Mouse (Mus musculus) ZHBTc4 (cell line): Measurements from ENCODE around the gene Gpatch4.

Source experiments
- DNase-seq: peaks from one replicate; pipeline ENCODE4 v3.0.0-alpha.2; 2011; ENCODE audit warnings: low read depth, low spot score

Gene Gpatch4

DNA sequence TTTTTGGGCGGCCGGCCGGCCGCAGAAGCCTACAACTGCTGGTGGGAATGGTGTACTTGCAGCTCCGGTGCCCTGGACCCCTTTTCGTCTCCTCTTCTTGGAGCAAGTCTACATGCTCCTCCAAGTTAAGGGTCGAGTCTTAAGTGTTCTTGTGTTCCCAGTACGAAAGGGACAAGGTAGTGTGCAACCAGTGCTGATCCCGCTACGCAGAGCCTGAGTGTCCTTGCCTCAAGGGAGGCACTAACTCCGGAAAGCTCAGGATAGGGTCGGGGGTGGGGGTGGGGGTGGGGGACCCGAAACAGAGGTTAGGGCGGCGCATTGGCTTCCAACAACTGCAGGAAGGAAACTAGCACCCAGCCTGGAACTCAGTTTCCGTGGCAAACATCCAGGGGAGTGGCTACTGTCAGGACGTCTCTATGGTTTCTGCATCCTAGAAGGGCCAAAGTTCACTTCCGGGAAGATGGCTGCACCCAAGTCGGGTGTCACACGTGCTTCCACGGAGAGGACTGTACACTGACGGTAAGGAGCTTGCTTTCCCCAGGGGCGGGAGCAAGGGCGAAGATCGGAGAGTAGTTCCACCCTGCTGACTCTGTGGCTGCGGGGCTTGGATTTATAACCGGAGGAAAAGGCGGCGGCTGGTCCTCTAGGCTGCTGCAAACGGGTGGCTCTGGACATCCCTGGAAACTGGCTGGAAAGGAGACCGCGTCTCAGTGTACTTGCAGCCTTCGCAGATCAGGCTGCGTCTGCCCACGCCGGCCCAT, at the start of gene Gpatch4:
Gene Gpatch4, plus strand, starts transcription at position 448 of the 761 bp plus-strand sequence.
- peak; percentile 96 for DNase-seq

DNA sequence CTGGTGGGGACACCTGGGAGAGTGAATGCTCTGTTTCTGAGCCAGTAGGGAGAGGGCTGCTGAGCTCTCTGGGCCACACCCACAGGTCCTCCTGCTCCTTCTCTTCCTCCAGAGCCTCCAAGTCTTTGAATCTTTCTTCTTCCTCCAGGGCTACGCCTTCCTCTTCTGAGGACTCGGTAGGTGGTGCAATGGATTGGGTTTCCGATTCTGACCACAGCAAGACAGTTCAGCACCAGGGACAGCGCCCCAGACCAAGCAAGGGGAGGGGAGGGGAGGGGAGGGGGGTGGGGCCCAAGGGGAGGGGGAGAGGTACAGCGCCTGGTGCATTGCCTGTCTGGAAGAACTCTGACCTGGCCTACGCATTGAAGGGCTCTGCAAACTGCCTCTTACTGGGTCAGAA, 49.5 kb upstream of the Gpatch4 start:
- peak; percentile 90 for DNase-seq

DNA sequence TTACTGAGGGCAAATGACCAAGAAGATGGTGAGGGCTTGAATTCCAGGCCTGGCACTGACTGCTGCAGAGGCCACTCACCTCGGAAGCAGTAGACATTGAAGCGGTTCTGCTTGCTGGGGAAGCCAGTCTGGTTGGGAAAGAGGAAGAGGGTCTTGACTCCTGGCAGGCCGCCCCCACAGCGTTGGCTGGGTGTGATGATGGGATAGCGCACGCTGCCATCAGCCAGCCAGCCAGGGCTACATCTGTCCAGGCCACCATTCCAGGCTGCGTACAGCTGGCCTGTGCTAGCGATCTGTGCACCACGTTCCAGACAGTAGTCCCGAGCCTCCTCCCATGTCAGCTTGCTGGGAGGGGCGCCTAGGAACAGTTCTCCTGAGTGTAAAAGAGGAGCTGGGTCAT, 47.6 kb upstream of the Gpatch4 start:
- no peak for DNase-seq

GRCm38 (mm10) chr3:87996401-87996800, 46.5 kb upstream of the Gpatch4 start:
- no peak for DNase-seq

DNA sequence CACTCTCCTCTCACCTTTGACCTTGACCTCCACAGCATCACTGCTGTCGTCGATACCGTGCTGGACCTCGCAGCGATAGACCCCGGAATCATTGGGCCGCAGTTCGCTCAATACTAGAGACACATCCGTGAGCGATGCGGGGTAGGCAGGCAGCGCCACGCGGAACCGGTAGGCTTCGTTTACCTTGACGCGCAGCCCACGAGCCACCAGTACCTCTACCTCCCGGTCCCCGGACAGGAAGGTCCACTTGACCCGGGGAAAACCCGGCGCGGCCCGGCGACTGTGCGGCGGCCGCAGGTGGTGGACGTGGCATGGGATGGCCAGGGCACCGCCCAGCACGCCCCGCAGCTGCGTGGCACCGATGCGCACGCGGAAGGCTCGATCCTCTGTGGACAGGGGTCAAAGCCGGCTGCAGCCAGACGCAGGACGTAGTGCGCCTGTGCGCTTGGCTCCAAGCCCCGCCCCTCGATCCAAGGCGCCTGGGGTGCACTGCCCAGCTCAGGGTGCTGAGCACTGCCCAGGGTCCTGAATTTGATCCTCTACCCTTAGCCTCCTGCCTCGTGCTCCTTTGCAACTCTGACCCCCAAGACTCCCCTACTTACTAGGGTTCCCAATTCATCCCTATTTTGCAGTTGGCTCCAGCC, 45.8 kb upstream of the Gpatch4 start:
- peak; percentile 83 for DNase-seq

DNA sequence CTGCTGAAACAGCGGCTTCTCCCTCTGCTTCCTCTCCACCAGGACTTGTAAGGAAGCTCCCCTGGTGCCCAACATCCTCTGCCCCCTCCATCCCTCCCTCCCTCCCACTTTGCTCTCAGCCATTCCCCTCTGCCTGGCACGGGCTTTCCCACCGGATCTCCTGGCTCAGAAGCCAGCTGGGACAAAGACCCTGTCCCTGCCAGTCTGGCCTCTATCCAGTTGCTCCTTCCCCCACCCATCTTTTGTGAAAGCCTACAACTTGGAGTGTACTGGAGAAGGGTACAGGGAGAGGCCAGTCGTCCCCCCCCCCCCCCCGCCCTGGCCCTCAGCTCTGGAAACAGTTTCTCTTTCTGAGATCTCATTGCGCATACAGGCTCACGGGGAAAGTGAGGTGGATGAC, 44.2 kb upstream of the Gpatch4 start:
- DNase-seq: no peak

DNA sequence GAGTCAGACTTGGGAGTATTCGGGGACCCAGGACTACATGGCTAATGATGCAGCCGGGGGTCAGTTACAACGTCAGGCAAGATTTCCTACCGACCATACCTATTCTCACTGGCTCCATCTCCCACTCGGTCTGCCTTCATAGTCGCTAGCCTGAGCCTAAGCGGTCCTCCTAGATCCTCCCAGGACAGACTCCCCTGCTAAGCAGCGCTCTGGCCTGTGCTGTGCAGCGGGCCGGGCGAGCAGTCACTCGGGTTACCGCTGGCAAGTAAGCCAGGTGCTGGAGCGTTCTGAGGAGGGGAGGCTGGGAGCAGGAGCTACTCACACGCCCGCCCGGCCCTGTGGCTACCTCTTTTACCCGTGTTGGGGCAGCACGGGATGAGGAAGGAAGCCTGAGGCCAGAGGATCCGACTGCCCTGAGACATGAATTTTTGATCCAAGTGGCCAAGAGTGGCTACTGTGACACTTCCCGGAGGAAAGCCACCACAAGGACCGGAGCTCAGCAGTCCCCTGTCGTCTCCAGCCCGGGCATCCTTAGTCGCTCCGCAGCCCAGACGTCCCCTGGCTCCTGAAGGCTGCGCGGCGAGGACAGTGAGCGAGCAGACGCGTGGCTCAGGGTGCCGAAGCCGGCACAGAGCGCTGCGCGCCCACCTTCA, 43.5 kb upstream of the Gpatch4 start:
- peak; percentile 59 for DNase-seq

GRCm38 (mm10) chr3:88000181-88000580, 42.7 kb upstream of the Gpatch4 start, which contains the start of gene Bcan:
TSS of gene Bcan (minus strand) at chr3:88000230.
- DNase-seq: peak; percentile 65

DNA sequence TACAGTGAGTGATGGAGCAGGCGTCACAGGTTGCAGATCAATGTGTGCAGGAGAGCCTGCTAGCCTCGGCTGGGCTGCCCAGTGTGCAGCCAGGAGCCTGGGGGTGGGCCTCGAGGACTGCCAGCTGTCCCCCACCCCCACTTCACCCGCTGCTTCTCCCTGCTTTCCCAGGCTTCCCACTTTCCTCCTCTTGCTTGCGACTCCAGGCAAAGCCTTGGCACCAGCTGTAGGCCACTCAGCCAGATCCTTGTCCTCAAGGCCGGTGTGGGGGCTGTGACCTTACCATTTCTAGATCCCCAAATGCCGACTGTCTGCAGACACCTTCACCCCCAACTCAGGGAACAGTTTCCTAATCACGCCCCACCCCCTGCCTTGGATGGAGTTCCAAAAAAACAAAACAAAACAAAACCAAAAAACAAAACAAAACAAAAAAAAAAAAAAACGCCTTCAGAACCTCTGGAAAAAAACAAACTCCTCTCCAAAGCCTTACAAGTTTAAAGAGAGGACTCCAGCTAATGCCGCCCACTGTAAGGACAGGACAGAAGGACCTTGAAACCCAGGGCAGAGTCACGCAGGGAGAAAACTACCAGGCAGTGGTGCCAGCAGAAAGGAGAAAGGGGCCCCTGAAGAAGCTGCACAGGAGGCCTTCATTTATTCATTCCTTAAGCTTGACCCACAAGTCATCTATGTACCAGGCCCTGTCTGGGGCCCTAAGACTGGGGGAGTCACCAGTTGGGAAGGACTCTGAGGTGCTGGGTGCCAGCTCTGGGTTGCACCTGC, 41.9 kb upstream of the Gpatch4 start:
- no peak for DNase-seq

- DNase-seq: peak; percentile 27
These were observed 40.5 kb upstream of the Gpatch4 start for GRCm38 (mm10) chr3:88002291-88002976.

- DNase-seq: peak; percentile 87
These were observed 36.8 kb upstream of the Gpatch4 start for GRCm38 (mm10) chr3:88005822-88006786.

DNA sequence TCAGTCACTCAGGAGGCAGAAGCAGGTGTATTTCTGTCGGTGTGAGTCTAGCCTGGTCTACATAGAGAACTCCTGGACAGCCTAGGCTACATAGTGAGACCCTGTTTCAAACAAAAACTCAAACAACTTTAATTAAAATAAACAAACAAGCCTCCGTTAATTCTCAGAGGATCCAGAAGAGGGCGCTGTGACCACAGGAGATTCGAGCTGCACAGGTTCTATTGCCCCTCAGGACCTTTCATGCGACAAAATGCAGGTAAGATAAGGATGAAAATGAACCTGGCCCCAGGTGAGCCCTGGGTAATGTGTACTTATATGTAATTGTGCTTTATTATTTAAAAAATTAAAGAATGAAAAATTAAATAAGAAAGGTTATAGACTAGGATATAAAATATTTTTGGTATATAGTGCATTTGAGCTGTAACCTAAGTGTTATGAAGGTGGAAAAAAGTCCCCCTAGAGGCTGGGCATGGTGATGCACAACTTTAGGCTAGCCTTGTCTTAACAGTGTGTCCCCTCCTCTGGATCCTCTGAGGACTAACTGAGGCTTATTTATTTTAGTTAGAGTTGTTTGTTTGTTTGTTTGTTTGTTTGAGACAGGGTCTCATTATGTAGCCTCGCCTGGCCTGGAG, 32.2 kb upstream of the Gpatch4 start:
- peak; percentile 82 for DNase-seq

- DNase-seq: peak; percentile 96
These were observed 20.4 kb upstream of the Gpatch4 start for GRCm38 (mm10) chr3:88022322-88023191.

DNA sequence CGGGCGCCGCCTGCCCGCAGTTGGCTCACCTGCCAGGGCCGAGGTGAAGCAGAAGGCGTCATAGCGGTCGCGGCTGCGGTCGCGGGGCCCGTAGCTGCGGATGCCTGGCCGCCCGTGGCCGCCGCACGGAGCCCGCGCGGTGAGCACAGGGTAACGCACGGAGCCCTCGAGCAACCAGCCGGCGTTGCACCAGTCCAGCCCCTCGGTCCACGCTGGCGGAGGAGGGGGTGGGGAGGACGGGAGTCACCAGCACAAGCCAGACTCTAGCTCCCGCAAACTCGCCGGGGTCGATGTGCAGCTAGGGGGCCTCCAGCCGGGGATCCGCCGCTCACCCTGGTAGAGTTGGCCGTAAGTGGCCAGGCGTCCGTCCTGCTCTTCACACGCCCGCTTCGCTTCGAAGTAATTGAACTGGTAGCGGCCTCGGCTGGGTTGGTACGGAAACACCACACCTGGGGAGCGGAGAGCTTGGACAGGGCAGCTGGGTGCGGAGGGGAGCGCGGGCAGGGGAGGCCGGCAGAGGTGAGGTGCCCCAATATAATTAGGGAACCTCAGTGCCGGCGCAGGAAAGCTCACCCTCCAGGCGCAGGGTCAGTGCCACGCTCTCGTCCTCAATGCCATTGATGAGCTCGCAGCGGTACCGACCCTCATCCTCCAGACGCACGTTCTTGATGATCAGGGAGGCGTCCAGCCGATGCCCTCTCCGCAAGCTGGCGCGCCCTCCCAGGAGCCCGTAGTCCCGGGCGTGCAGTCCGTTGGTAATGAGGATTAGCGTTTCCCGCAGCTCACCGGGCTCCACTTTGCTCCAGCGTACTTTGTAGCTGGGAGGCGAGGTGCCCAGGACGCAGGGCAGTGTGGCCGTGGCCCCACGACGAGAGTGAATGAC, 19.5 kb upstream of the Gpatch4 start:
- no peak for DNase-seq

DNA sequence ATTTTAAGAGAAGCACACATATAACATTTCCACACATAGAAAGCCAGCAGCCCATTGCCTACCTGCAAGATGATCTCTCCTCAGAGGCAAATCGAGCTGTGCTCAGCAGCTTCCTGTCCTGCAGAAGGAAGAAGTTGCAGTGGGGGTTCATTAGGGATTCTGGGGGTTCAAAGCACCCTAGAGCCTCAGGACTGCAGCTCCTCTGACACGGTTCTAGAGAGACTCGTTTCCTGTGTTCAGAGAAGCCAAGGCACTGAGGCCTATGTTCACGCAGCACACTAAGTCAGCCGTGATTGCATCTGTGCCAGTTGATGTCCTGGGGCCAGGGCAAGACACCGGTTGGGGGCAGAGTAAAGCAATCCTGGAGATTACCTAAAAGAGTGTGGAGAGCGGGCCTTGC, 16.1 kb upstream of the Gpatch4 start:
- DNase-seq: no peak

GRCm38 (mm10) chr3:88027434-88028186, 15.3 kb upstream of the Gpatch4 start, which contains the start of gene Hapln2:
TSS of gene Hapln2 (minus strand) at chr3:88027583.
- peak; percentile 66 for DNase-seq
